Mouse (Mus musculus): Measurements from ENCODE around the gene Lipk.

DNA sequence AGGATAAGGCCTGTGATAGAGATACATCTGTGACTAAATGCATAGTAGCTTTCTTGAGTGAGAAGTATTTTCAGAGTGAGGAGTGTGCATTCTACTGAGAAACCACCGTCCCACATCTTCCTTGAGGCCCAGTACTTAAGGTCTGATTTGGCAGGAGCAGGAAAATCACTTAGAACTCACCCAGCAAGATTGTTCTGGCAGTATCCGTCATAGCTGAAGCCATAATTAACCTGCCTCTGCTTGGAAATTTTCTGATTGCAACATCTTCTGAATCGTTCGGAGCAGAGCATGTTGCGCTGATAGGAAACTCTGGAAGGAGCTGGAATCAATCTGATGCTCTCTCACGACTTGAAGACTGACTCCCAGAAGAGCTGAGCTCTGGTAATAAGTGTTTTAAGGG, at the start of gene Lipk:
- no peak for TF ChIP-seq EP300 (IDR thresholded peaks at IDR 0.05)
- no peak for TF ChIP-seq CTCF (IDR thresholded peaks at IDR 0.05)
